Mouse (Mus musculus) ES-Bruce4 (cell line): ENCODE data around the gene Ttf2. TPM values are rescaled to one million over a fixed set of nuclear protein-coding genes. Genes with fewer than 3 reads are reported as not detected.

ENCODE experiments used
- H3K27ac ChIP-seq: 2 replicates; pipeline ENCODE4 v1.5.1; 2012; ENCODE audit warnings: low read length, inconsistent platforms; ENCODE audit not compliant: insufficient read depth
- H3K27me3 ChIP-seq: 2 replicates; pipeline ENCODE4 v1.6.1; 2012; ENCODE audit warnings: mild to moderate bottlenecking, low read length, inconsistent platforms; ENCODE audit not compliant: control insufficient read depth, poor library complexity, insufficient read depth, severe bottlenecking
- H3K36me3 ChIP-seq: 2 replicates; pipeline ENCODE4 v1.6.1; 2012; ENCODE audit warnings: inconsistent platforms, mild to moderate bottlenecking, low read length, moderate library complexity; ENCODE audit not compliant: control insufficient read depth, poor library complexity, insufficient read depth, severe bottlenecking
- H3K4me1 ChIP-seq: one replicate; pipeline ENCODE4 v1.8.1; 2011; ENCODE audit warnings: low read length; ENCODE audit not compliant: control insufficient read depth, insufficient read depth
- H3K4me3 ChIP-seq: 2 replicates; pipeline ENCODE4 v1.5.1; 2011; ENCODE audit warnings: low read depth, mild to moderate bottlenecking, low read length
- H3K9ac ChIP-seq: 2 replicates; pipeline ENCODE4 v1.6.1; 2012; ENCODE audit warnings: low read depth, mild to moderate bottlenecking, inconsistent platforms; ENCODE audit not compliant: poor library complexity, severe bottlenecking
- H3K9me3 ChIP-seq: replicated peaks from 2 replicates; pipeline ENCODE4 v1.6.1; 2012; ENCODE audit warnings: mild to moderate bottlenecking, low read length, inconsistent platforms; ENCODE audit not compliant: control insufficient read depth, poor library complexity, insufficient read depth, severe bottlenecking
- CTCF ChIP-seq: IDR thresholded peaks from one replicate; pipeline ENCODE4 v1.8.1; 2011; ENCODE audit warnings: low read depth, low read length
- EP300 ChIP-seq: IDR thresholded peaks from 2 replicates; pipeline ENCODE4 v1.6.1; 2011; ENCODE audit warnings: low read depth, low read length; ENCODE audit not compliant: insufficient read depth
- POLR2A ChIP-seq: IDR thresholded peaks from one replicate; pipeline ENCODE4 v1.8.1; 2011; ENCODE audit warnings: low read length; ENCODE audit not compliant: insufficient read depth
- polyA plus RNA-seq: library from polyadenylated mRNA; stranded (reverse); fragments of >200 nt; gene quantifications from 2 replicates; pipeline ENCODE4 v1.2.4, GENCODE M21; 2011; ENCODE audit warnings: low read depth; ENCODE audit not compliant: missing spikeins, insufficient read depth, insufficient read length

Gene Ttf2
- polyA plus RNA-seq, 1 experiment, result 47.3 TPM

DNA sequence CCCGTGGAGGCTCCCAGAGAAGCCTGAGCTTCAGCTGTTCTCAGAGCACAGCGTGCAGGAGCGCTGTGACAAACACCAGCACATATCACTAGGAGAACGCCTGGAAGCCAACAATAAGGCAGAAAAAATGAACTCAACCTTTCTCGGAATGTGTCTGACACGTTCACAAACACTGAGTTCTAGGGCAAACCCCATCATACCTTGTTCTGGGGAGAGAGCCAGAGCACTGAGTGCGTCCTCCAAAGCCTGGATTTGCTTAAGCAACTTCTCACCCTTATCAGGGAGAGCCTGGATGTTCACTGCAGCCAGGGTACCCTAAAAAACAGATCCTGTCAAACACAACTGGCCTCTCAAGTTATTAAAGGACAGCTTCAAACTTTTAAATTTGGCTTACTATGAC lies 8.0 kb downstream of the Ttf2 start:
- Histone ChIP-seq H3K36me3 (peaks cover 64% of the 10 kb centered on the region), H3K27me3 (no peaks in the 10 kb centered on the region), H3K9ac (no peak overlapping the region)

DNA sequence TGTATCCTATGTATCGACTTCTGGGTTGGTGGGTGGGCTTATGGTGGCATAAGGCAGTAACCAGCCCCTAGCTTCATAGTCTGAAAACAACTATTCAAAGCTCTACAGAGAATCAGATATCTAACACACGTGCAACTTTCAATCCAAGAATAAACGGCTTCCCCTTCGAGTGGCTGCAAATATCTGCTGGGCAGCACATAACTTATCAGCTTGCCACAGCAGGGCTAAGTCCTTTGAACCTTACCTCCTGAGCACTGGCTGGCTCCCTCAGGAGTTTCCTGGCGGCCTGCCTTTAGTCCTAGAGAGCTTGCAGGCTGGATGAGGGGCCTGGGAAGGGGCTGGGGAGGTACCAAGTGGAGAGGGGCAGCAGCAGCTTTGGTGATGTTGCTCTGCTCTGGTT lies 8.5 kb downstream of the Ttf2 start:
- Histone ChIP-seq H3K27me3 (no peaks in the 10 kb centered on the region), H3K36me3 (peaks cover 63% of the 10 kb centered on the region), H3K9me3 (no peaks in the 10 kb centered on the region), H3K4me1 (no peaks in the 10 kb centered on the region), H3K27ac (no peak overlapping the region), H3K4me3 (no peak overlapping the region), H3K9ac (no peak overlapping the region)
- TF ChIP-seq POLR2A (no peak), CTCF (no peak)

More for the DNA sequence above, 8.0 kb downstream of the Ttf2 start:
- no peaks in the 10 kb centered on the region for H3K4me1 ChIP-seq
- no peak overlapping the region for H3K4me3 ChIP-seq
- H3K9me3 ChIP-seq, result no peaks in the 10 kb centered on the region
- no peak for TF ChIP-seq POLR2A
- TF ChIP-seq EP300, result no peak
- TF ChIP-seq CTCF, result no peak
- H3K27ac ChIP-seq, result no peak overlapping the region

DNA sequence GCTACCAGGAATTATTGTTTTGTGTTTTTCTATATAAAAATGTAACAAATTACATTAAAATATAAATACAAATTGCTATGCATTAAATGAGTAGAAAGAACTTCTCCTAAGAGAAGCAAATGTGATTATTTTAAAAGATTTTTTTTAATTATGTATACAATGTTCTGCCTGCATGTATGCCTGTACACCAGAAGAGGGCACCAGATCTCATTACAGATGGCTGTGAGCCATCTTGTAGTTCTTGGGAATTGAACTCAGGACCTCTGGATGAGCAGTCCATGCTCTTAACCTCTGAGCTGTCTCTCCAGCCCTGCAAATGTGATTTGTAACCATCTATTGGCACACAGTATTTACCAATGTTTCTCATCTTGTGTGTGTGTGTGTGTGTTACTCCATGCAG lies 14.8 kb downstream of the Ttf2 start:
- H3K4me1 ChIP-seq, result no peaks in the 10 kb centered on the region
- H3K36me3 ChIP-seq, result peaks cover 56% of the 10 kb centered on the region
- TF ChIP-seq CTCF (no peak), EP300 (no peak), POLR2A (no peak)

DNA sequence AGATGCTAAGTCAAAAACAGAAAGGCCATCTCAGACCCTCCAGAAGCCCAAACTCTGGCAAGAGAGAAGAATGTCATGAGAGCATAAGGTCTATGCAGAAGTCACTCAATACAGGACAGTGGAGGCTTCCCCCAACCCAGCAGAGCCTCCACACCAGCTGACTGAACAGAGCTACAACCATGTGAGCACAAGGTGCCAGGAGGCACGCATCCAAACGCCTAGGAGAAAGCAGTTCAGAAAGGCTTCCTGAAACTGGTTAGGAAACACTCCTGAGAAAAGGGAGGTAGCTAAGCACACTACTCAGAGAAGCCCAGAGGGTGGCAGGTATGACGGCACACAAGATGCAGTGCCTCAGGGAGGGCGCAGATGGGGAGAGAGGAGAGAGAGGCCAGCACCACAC lies 17.9 kb downstream of the Ttf2 start:
- no peaks in the 10 kb centered on the region for H3K9me3 ChIP-seq
- no peaks in the 10 kb centered on the region for H3K27me3 ChIP-seq
- peaks cover 65% of the 10 kb centered on the region for H3K36me3 ChIP-seq
- TF ChIP-seq EP300 (no peak), CTCF (no peak), POLR2A (no peak)
- no peak overlapping the region for H3K27ac ChIP-seq
- no peak overlapping the region for H3K9ac ChIP-seq
- no peaks in the 10 kb centered on the region for H3K4me1 ChIP-seq
- no peak overlapping the region for H3K4me3 ChIP-seq

More for the DNA sequence above, 14.8 kb downstream of the Ttf2 start:
- Histone ChIP-seq H3K9ac (no peak overlapping the region), H3K27me3 (no peaks in the 10 kb centered on the region), H3K4me3 (no peak overlapping the region), H3K9me3 (no peaks in the 10 kb centered on the region), H3K27ac (no peak overlapping the region)

DNA sequence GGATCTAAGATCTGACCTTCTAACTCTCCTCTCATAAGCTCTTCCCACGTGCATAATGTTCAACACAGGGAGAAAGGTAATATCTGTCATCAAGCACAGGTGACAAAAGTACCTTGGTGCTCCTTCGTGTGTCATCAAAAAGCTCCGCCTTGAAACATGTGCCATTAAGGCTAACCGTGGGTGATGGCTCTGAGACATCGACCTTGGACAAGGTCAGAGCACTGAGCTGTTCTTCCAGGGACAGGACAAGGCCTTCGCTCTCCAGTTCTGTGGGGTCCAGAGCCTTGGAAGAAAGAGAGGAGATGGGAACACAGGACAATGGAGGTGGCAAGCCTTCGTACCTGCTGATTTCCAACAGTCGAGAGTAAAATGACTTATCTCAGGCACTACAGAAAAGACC lies 22.2 kb downstream of the Ttf2 start:
- H3K9ac ChIP-seq, result no peak overlapping the region
- no peak for TF ChIP-seq POLR2A
- no peak for TF ChIP-seq CTCF
- TF ChIP-seq EP300, result no peak
- H3K4me1 ChIP-seq, result no peaks in the 10 kb centered on the region
- no peaks in the 10 kb centered on the region for H3K9me3 ChIP-seq
- no peaks in the 10 kb centered on the region for H3K27me3 ChIP-seq
- H3K36me3 ChIP-seq, result peaks cover 68% of the 10 kb centered on the region
- H3K27ac ChIP-seq, result no peak overlapping the region
- H3K4me3 ChIP-seq, result no peak overlapping the region

DNA sequence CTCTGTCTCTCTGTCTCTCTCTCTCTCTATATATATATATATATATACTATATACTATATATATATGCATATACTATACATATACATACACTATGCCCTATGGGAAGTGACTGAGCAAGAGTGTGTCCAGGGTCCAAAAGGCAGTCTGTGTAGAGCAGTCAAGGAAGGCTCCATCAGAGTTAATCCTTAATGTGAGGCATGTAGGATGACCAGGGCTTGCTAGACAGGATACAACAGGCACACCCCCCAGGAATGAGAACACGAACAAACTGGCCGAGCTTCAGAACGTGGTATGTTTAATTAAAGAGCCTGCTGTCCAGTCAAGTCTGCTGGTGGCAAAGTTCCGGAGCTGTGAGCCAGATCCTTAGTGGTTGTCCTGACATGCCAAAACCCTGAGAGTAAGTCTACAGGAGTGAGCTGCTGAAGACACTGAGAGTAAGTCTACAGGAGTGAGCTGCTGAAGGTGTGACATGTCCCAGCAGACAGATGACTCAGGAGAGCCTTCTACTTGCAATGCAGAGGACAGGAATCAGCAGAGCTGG lies 28.9 kb downstream of the Ttf2 start:
- no peaks in the 10 kb centered on the region for H3K4me1 ChIP-seq
- H3K27ac ChIP-seq, result no peak overlapping the region
- no peaks in the 10 kb centered on the region for H3K9me3 ChIP-seq
- no peak overlapping the region for H3K4me3 ChIP-seq
- TF ChIP-seq EP300 (no peak), POLR2A (no peak), CTCF (no peak)
- H3K36me3 ChIP-seq, result peaks cover 55% of the 10 kb centered on the region
- no peak overlapping the region for H3K9ac ChIP-seq
- H3K27me3 ChIP-seq, result no peaks in the 10 kb centered on the region
